Mouse (Mus musculus): ENCODE measurements around the gene Tbc1d21.

DNA sequence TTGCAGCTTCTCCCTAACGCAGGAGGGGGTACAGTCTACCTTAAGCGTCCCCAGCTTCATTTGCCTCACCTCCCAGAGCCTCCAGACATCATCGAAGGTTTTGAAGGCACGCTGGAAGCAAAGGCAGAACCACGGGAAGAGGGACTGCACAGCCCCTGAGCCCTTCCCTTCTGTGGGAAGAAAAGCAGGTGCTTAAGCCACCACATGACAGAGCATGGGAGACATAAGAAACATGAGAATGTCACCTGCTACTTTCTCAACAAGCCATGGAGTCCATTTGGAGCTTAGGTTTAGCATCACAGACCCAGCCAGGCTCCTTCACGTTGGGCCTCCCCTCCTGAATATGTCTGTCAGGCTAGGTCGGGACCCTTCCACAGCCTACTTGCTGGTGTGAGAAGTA, 8.3 kb downstream of the Tbc1d21 start:
- TF ChIP-seq POLR2A (IDR thresholded peaks at IDR 0.05; ENCODE audit: borderline replicate concordance, control insufficient read depth, low read depth, low read length) (no peak), CTCF (IDR thresholded peaks at IDR 0.05; ENCODE audit: control insufficient read depth, insufficient read depth, low read length) (no peak)
